Mouse (Mus musculus) retina, adult 2 months (tissue): ENCODE data around the gene Fezf1.

ENCODE experiments used
- DNase-seq: peaks from one replicate; pipeline ENCODE4 v3.0.0-alpha.2; 2012; ENCODE audit warnings: low read depth, low spot score

The Fezf1 gene

GRCm38 (mm10) chr6:23247512-23248312, 450 bp downstream of the Fezf1 start:
- DNase-seq = no peak

- no peak for DNase-seq
Measured at GRCm38 (mm10) chr6:23246790-23247511, 1.2 kb downstream of the Fezf1 start.

GRCm38 (mm10) chr6:23246061-23246789, 1.9 kb downstream of the Fezf1 start:
- DNase-seq = no peak

- no peak for DNase-seq
Measured at GRCm38 (mm10) chr6:23245545-23246011, 2.6 kb downstream of the Fezf1 start.

- no peak for DNase-seq
Measured at GRCm38 (mm10) chr6:23245121-23245520, 3.0 kb downstream of the Fezf1 start.

GRCm38 (mm10) chr6:23243821-23244760, 4.1 kb downstream of the Fezf1 start:
- DNase-seq = no peak

- no peak for DNase-seq
Measured at GRCm38 (mm10) chr6:23211499-23211898, 36.7 kb downstream of the Fezf1 start.

GRCm38 (mm10) chr6:23207791-23208190, 40.4 kb downstream of the Fezf1 start:
- DNase-seq = no peak

GRCm38 (mm10) chr6:23202630-23203029, 45.5 kb downstream of the Fezf1 start:
- no peak for DNase-seq
